Comparison of ENCODE assay signal across 17 mouse cellular contexts in genomic region chr2:97725166-97725565, GRCm38 (mm10).
"Had no signal": no experiment of that assay in that cellular context is flagged by ENCODE, and none has a peak within 500 bp of the region (broad histone marks: within the 10 kb centered on the region; RNA-seq: fewer than 3 reads in every experiment).

No protein-coding gene starts in this region.

- H3K4me3 ChIP-seq: midbrain, embryonic 12.5 days; midbrain, embryonic 15.5 days; myocyte; neural tube, embryonic 13.5 days; neural tube, embryonic 15.5 days had no signal

- H3K9ac ChIP-seq: lung, embryonic 14.5 days; midbrain, embryonic 12.5 days; midbrain, embryonic 15.5 days; neural tube, embryonic 13.5 days; neural tube, embryonic 15.5 days had no signal

- H3K4me1 ChIP-seq: midbrain, embryonic 12.5 days; midbrain, embryonic 15.5 days; neural tube, embryonic 13.5 days; neural tube, embryonic 15.5 days had no signal

- DNase-seq: lung, adult 18-20 months; lung, embryonic 14.5 days; lung, postnatal 10 days; lung, postnatal 4 days; retina, postnatal 1 day; right cerebral cortex, adult 18-20 months; right cerebral cortex, postnatal 25 days; right cerebral cortex, postnatal 4 days; spleen, adult 18-20 months; thymus, adult 18-20 months; thymus, postnatal 14 days; thymus, postnatal 36 days had no signal

- H3K27ac ChIP-seq: midbrain, embryonic 12.5 days; midbrain, embryonic 15.5 days; neural tube, embryonic 13.5 days; neural tube, embryonic 15.5 days had no signal

- H3K27me3 ChIP-seq: midbrain, embryonic 12.5 days; midbrain, embryonic 15.5 days; neural tube, embryonic 13.5 days; neural tube, embryonic 15.5 days had no signal

- H3K36me3 ChIP-seq: midbrain, embryonic 12.5 days; midbrain, embryonic 15.5 days; neural tube, embryonic 13.5 days; neural tube, embryonic 15.5 days had no signal

- H3K4me2 ChIP-seq: lung, embryonic 14.5 days; midbrain, embryonic 12.5 days; midbrain, embryonic 15.5 days; neural tube, embryonic 13.5 days; neural tube, embryonic 15.5 days had no signal

- H3K9me3 ChIP-seq: midbrain, embryonic 12.5 days; midbrain, embryonic 15.5 days; neural tube, embryonic 13.5 days; neural tube, embryonic 15.5 days had no signal

- ATAC-seq: midbrain, embryonic 15.5 days had no signal
